Mouse (Mus musculus) forebrain, embryonic 10.5 days (tissue): ENCODE measurements at regions not wholly inside any gene's neighbourhood (a gene's known extent, or its start where the extent isn't known, plus 50 kb on each side); places are given as distances from the start of the nearest gene placed in this dataset.

Source experiments
- DNase-seq: peaks from one replicate; pipeline ENCODE4 v3.0.0-alpha.2; 2017; ENCODE audit warnings: low spot score; ENCODE audit errors: extremely low spot score
- H3K27ac ChIP-seq: fragments of 300-500 bp; sonication (generic); 2 replicates; pipeline ENCODE4 v1.5.1; 2016; ENCODE audit warnings: mild to moderate bottlenecking
- H3K27me3 ChIP-seq: fragments of 300-500 bp; sonication (generic); 2 replicates; pipeline ENCODE4 v1.6.1; 2016; ENCODE audit warnings: mild to moderate bottlenecking; ENCODE audit not compliant: poor library complexity, severe bottlenecking
- H3K36me3 ChIP-seq: fragments of 300-500 bp; sonication (generic); replicated peaks from 2 replicates; pipeline ENCODE4 v1.6.1; 2016; ENCODE audit warnings: mild to moderate bottlenecking, moderate library complexity
- H3K4me1 ChIP-seq: fragments of 300-500 bp; sonication (generic); 2 replicates; pipeline ENCODE4 v1.6.1; 2016
- H3K4me3 ChIP-seq: fragments of 300-500 bp; sonication (generic); 2 replicates; pipeline ENCODE4 v1.5.1; 2016; ENCODE audit warnings: mild to moderate bottlenecking, moderate library complexity
- H3K9me3 ChIP-seq: fragments of 300-500 bp; sonication (generic); 2 replicates; pipeline ENCODE4 v1.6.1; 2016; ENCODE audit warnings: mild to moderate bottlenecking, moderate library complexity
- WGBS: fragments of 180-500 bp; shearing (Covaris S2); methylation state at CpG from one replicate; pipeline ENCODE4 v1.1.7; 2016; 5-methylcytosine and 5-hydroxymethylcytosine counted together

GRCm38 (mm10) chr3:103470586-103471400, 104.2 kb upstream of the Syt6 start:
- Histone ChIP-seq H3K27ac (no peak overlapping the region), H3K9me3 (no peaks in the 10 kb centered on the region), H3K27me3 (no peaks in the 10 kb centered on the region), H3K4me3 (no peak overlapping the region), H3K4me1 (peaks cover 5% of the 10 kb centered on the region), H3K36me3 (no peaks in the 10 kb centered on the region)
- no peak for DNase-seq
- 89% methylated on average over 15 of the region's 15 CpGs for WGBS

- no peak for DNase-seq
- Histone ChIP-seq H3K4me3 (no peak overlapping the region), H3K4me1 (peaks cover 9% of the 10 kb centered on the region), H3K9me3 (no peaks in the 10 kb centered on the region), H3K27ac (no peak overlapping the region), H3K36me3 (no peaks in the 10 kb centered on the region), H3K27me3 (no peaks in the 10 kb centered on the region)
- WGBS = 82% methylated on average over 10 of the region's 10 CpGs
Measured at GRCm38 (mm10) chr3:103472598-103472997, 102.4 kb upstream of the Syt6 start.

DNA sequence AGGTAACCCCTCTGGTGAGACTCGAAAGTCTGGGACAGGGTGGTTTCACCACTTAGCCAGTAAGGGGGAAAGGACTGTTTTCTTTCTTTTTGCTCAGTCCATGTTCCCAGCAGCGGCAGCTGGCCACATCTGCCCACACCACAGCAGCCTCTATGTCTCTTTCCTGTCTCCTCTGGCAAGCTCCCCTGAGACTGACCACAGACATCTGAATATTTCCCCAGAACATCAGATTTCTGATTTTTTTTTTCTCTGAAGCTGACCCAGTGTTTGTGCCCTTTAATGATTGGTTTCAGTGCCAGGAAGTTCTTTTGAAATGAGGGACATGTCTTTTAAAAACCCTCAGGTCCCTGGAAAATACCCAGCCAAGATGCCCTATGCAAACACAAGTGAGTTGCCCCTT, 101.7 kb upstream of the Syt6 start:
- H3K4me3 ChIP-seq = no peak overlapping the region
- H3K9me3 ChIP-seq = no peaks in the 10 kb centered on the region
- DNase-seq = no peak
- peaks cover 9% of the 10 kb centered on the region for H3K4me1 ChIP-seq
- H3K27me3 ChIP-seq = no peaks in the 10 kb centered on the region
- H3K27ac ChIP-seq = no peak overlapping the region
- no peaks in the 10 kb centered on the region for H3K36me3 ChIP-seq
- 84% methylated on average over 2 of the region's 2 CpGs for WGBS

- 85% methylated on average over 2 of the region's 2 CpGs for WGBS
- Histone ChIP-seq H3K4me1 (peaks cover 17% of the 10 kb centered on the region), H3K9me3 (no peaks in the 10 kb centered on the region), H3K27me3 (no peaks in the 10 kb centered on the region), H3K36me3 (no peaks in the 10 kb centered on the region), H3K27ac (no peak overlapping the region), H3K4me3 (no peak overlapping the region)
- no peak for DNase-seq
Measured at GRCm38 (mm10) chr3:103479845-103480543, 95.0 kb upstream of the Syt6 start.

GRCm38 (mm10) chr3:103480676-103481075, 94.4 kb upstream of the Syt6 start:
- Histone ChIP-seq H3K36me3 (no peaks in the 10 kb centered on the region), H3K4me1 (peaks cover 21% of the 10 kb centered on the region), H3K27me3 (no peaks in the 10 kb centered on the region), H3K9me3 (no peaks in the 10 kb centered on the region), H3K4me3 (no peak overlapping the region), H3K27ac (no peak overlapping the region)
- no peak for DNase-seq
- WGBS = 88% methylated on average over 7 of the region's 7 CpGs

DNA sequence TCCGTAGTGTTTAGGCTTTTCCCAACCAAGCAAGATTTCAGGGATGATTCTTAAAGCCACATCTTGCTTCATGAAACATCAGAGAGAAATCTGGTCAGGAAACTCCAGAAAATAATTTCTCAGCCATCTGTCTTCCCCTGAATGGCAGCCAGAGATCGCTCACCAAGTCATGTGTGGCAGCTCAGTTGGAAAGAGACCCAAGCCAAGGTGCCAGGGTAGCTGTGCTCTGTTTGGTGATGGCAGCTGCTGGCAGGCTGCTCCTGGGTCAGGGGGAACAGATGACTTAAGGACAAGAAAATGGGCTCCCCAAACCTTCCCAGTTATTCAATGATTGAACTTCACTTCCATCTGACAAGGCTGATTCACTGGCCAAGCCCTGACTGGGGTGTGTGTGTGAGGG, 91.7 kb upstream of the Syt6 start:
- H3K36me3 ChIP-seq = no peaks in the 10 kb centered on the region
- 88% methylated on average over 2 of the region's 2 CpGs for WGBS
- no peaks in the 10 kb centered on the region for H3K9me3 ChIP-seq
- H3K4me3 ChIP-seq = no peak overlapping the region
- H3K4me1 ChIP-seq = peaks cover 12% of the 10 kb centered on the region
- no peak overlapping the region for H3K27ac ChIP-seq
- DNase-seq = no peak
- no peaks in the 10 kb centered on the region for H3K27me3 ChIP-seq

GRCm38 (mm10) chr3:103483762-103484161, 91.3 kb upstream of the Syt6 start:
- Histone ChIP-seq H3K36me3 (no peaks in the 10 kb centered on the region), H3K4me1 (peaks cover 12% of the 10 kb centered on the region), H3K27ac (no peak overlapping the region), H3K27me3 (no peaks in the 10 kb centered on the region), H3K4me3 (no peak overlapping the region), H3K9me3 (no peaks in the 10 kb centered on the region)
- 74% methylated on average over 3 of the region's 3 CpGs for WGBS
- DNase-seq = no peak

- WGBS = 91% methylated on average over 4 of the region's 4 CpGs
- Histone ChIP-seq H3K4me1 (0 out of 2 replicates have a peak, but pooled peaks cover 4% of the 10 kb centered on the region), H3K9me3 (no peaks in the 10 kb centered on the region), H3K27me3 (no peaks in the 10 kb centered on the region), H3K36me3 (no peaks in the 10 kb centered on the region), H3K27ac (no peak overlapping the region), H3K4me3 (no peak overlapping the region)
- no peak for DNase-seq
Measured at GRCm38 (mm10) chr3:103489786-103490185, 85.2 kb upstream of the Syt6 start.

DNA sequence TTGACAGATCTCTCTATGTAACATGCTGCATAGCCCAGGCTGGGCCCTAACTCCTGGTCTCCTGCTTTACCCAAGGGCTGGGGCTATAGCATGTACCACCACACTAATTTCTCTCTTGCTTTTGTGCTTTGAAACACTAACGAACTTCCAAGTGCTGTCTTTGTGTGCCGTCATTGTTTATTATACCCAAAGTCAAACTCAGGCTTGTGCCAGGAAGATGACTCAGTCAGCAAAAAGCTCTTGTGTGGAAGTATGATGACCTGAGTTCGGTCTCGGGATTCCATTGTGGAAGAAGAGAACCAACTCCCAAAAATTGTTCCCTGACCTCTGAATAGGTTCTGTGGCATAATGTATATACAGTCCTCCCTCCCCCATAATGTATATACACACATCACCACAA, 84.1 kb upstream of the Syt6 start:
- no peaks in the 10 kb centered on the region for H3K4me1 ChIP-seq
- no peak for DNase-seq
- no peak overlapping the region for H3K4me3 ChIP-seq
- no peaks in the 10 kb centered on the region for H3K27me3 ChIP-seq
- 84% methylated on average over 4 of the region's 4 CpGs for WGBS
- no peaks in the 10 kb centered on the region for H3K9me3 ChIP-seq
- no peak overlapping the region for H3K27ac ChIP-seq
- H3K36me3 ChIP-seq = no peaks in the 10 kb centered on the region

DNA sequence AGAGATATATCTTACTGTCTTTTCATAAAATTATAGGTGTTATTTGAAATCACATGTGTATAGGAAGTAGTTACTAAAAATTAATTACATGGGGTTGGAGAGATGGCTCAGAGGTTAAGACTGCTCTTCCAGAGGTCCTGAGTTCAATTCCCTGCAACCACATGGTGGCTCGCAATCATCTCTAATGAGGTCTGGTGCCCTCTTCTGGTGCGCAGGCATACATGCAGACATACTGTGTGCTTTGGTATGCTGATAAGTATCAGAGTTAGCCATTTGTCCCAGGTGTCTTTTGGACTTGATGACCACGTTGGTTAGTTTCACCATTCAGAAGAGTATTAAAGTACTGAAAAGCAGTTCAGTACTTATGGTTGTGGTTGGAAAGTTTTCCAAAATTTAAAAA, 82.8 kb upstream of the Syt6 start:
- Histone ChIP-seq H3K27me3 (no peaks in the 10 kb centered on the region), H3K4me3 (no peak overlapping the region), H3K27ac (no peak overlapping the region), H3K4me1 (peaks cover 11% of the 10 kb centered on the region), H3K9me3 (no peaks in the 10 kb centered on the region), H3K36me3 (no peaks in the 10 kb centered on the region)
- DNase-seq = no peak
- WGBS = 88% methylated on average over 3 of the region's 3 CpGs

DNA sequence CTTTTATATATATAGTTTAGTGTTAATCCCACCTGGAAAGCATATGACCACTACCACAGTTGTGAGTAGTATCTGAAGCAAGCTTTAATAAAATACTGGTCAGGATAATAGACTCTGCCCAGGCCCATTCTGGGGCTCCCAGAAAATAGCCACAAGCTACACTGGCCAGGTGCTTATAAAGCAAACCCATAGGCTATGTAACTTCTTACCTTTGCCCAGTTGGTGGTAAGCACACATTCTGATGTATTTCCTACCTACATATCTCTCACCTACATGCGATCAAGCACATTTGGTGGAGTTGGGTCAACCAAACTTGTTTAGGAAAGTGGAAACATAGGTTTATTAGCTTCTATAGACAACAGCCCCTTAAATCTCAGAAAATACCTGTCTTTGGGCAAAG, 81.4 kb upstream of the Syt6 start:
- H3K36me3 ChIP-seq = no peaks in the 10 kb centered on the region
- 95% methylated on average over 1 of the region's 1 CpGs for WGBS
- H3K9me3 ChIP-seq = no peaks in the 10 kb centered on the region
- H3K4me3 ChIP-seq = no peak overlapping the region
- H3K27me3 ChIP-seq = no peaks in the 10 kb centered on the region
- no peak for DNase-seq
- H3K27ac ChIP-seq = no peak overlapping the region
- peaks cover 14% of the 10 kb centered on the region for H3K4me1 ChIP-seq

- Histone ChIP-seq H3K4me3 (no peak overlapping the region), H3K36me3 (no peaks in the 10 kb centered on the region), H3K9me3 (no peaks in the 10 kb centered on the region), H3K27me3 (no peaks in the 10 kb centered on the region), H3K4me1 (peaks cover 17% of the 10 kb centered on the region), H3K27ac (no peak overlapping the region)
- no peak for DNase-seq
- 89% methylated on average over 3 of the region's 3 CpGs for WGBS
Measured at GRCm38 (mm10) chr3:103494043-103494442, 81.0 kb upstream of the Syt6 start.

DNA sequence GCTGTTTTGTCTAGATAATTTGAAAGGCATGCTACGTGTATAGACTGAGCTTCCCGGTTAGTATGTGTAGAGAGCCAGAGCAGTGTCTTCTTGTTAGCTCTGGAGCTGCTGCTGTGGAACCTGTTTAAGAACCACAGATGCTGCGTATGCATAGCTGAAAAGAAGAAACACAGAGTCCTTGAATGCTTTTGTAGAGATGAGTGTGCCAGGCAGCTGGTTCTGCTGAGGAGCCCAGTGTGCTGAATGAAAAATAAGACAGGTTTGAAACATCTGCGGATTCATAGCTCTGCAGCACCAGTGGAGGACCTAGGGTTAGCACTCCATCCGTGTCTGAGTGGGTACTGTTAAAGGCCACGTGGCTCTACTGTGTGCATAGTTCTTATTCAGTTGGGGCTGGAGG, 78.9 kb upstream of the Syt6 start:
- H3K27me3 ChIP-seq = no peaks in the 10 kb centered on the region
- H3K36me3 ChIP-seq = no peaks in the 10 kb centered on the region
- H3K4me1 ChIP-seq = peaks cover 21% of the 10 kb centered on the region
- no peaks in the 10 kb centered on the region for H3K9me3 ChIP-seq
- no peak overlapping the region for H3K27ac ChIP-seq
- DNase-seq = no peak
- 88% methylated on average over 6 of the region's 6 CpGs for WGBS
- H3K4me3 ChIP-seq = no peak overlapping the region
